Comparison of ENCODE assay signal across 13 mouse cellular contexts in genomic region chr15:27409856-27410255, GRCm38 (mm10).
"Had no signal": no experiment of that assay in that cellular context is flagged by ENCODE, and none has a peak within 500 bp of the region (broad histone marks: within the 10 kb centered on the region; RNA-seq: fewer than 3 reads in every experiment).

No protein-coding gene starts in this region.

- ATAC-seq: liver, embryonic 12.5 days had no signal

- H3K4me3 ChIP-seq: liver, embryonic 12.5 days; liver, embryonic 15.5 days; lung, embryonic 15.5 days had no signal

- H3K27me3 ChIP-seq: liver, embryonic 12.5 days; liver, embryonic 15.5 days; lung, embryonic 15.5 days had no signal

- DNase-seq: kidney, adult 18-20 months; kidney, adult 9 months; kidney, postnatal 36 days; lung, adult 18-20 months; lung, postnatal 10 days; lung, postnatal 36 days; midbrain, embryonic 14.5 days; thymus, adult 18-20 months; thymus, postnatal 14 days; thymus, postnatal 4 days had no signal

- H3K4me1 ChIP-seq: liver, embryonic 12.5 days; liver, embryonic 15.5 days; lung, embryonic 15.5 days had no signal

- H3K36me3 ChIP-seq: liver, embryonic 12.5 days; liver, embryonic 15.5 days; lung, embryonic 15.5 days had no signal

- H3K27ac ChIP-seq: liver, embryonic 12.5 days; liver, embryonic 15.5 days; lung, embryonic 15.5 days had no signal
